ENCODE assay signal across 23 mouse cellular contexts in genomic region chr8:46550058-46550457, GRCm38 (mm10). TPM values are rescaled to one million over a fixed set of nuclear protein-coding genes. Genes with fewer than 3 reads are reported as not detected.
A peak's percentile ranks its signal among the peaks of the same experiment; 100 is the strongest.
DNase-seq lines count a peak whose midpoint lies in the region; ATAC-seq and TF ChIP-seq lines count a peak whose summit lies in the region.
"Had no signal": no experiment of that assay in that cellular context is flagged by ENCODE, and none has a peak within 500 bp of the region (broad histone marks: within the 10 kb centered on the region; RNA-seq: fewer than 3 reads in every experiment).

No protein-coding gene starts in this region.

- no peak overlapping the region for H3K4me3 ChIP-seq in thymus, adult 2 months (ENCODE audit: control insufficient read depth, insufficient read depth, low read length)
- H3K4me3 ChIP-seq: embryonic facial prominence, embryonic 13.5 days; forebrain, embryonic 12.5 days; heart, embryonic 15.5 days; intestine, embryonic 15.5 days; kidney, embryonic 15.5 days; left cerebral cortex, adult 2 months; midbrain, embryonic 15.5 days had no signal

- H3K27ac ChIP-seq in thymus, adult 2 months (ENCODE audit: control insufficient read depth, insufficient read depth, low read length): no peak overlapping the region
- H3K27ac ChIP-seq: embryonic facial prominence, embryonic 13.5 days; forebrain, embryonic 12.5 days; heart, embryonic 15.5 days; hindbrain, embryonic 14.5 days; intestine, embryonic 15.5 days; kidney, embryonic 15.5 days; left cerebral cortex, adult 2 months; macrophage; midbrain, embryonic 15.5 days had no signal

- WGBS in thymus, adult 2 months: 71% methylated on average over 8 of the region's 8 CpGs

- intact Hi-C loops in heart, postnatal 14 days (cut with DNase I): no loop called here

- peak; percentile 83 for DNase-seq in A20 (ENCODE audit: low read depth, low spot score)
- DNase-seq in CD4-positive helper T cell, adult 2 months (ENCODE audit: low read depth, low spot score): peak; percentile 83
- peak; percentile 73 for DNase-seq in naive thymus-derived CD4-positive, alpha-beta T cell, adult 2 months (ENCODE audit: low read depth)
- no peak for DNase-seq in heart, postnatal 14 days
- DNase-seq in thymus, adult 2 months: no peak
- no peak for DNase-seq in frontal cortex, postnatal 14 days (ENCODE audit: low spot score in 2 of 2)
- DNase-seq: adrenal gland, postnatal 25 days; cerebellum, adult 8-10 months; cerebellum, postnatal 36 days; embryo, embryonic 11 days; heart, postnatal 4 days; right cerebral cortex, adult 18-20 months; right cerebral cortex, postnatal 4 days had no signal

- no peak for TF ChIP-seq POLR2A in thymus, adult 2 months (IDR thresholded peaks at IDR 0.05; ENCODE audit: control insufficient read depth, extremely low read depth, insufficient read depth, low read length, poor library complexity)

- no peaks in the 10 kb centered on the region; the same call in 1 of the 2 replicates for H3K27me3 ChIP-seq in thymus, adult 2 months (ENCODE audit: control insufficient read depth, insufficient read depth, low read length)
- H3K27me3 ChIP-seq: embryonic facial prominence, embryonic 13.5 days; heart, embryonic 15.5 days; intestine, embryonic 15.5 days; kidney, embryonic 15.5 days; midbrain, embryonic 15.5 days had no signal

- H3K36me3 ChIP-seq in thymus, adult 2 months (ENCODE audit: control insufficient read depth, insufficient read depth, low read length): no peaks in the 10 kb centered on the region
- H3K36me3 ChIP-seq: forebrain, embryonic 12.5 days; heart, embryonic 15.5 days; intestine, embryonic 15.5 days; midbrain, embryonic 15.5 days had no signal

- ATAC-seq in activated CD4-positive, CD25-positive, alpha-beta regulatory T cell, adult 4 months: peak; percentile 47
- ATAC-seq: intestine, embryonic 15.5 days; midbrain, embryonic 15.5 days had no signal

- H3K4me1 ChIP-seq in thymus, adult 2 months (replicated peaks; ENCODE audit: control insufficient read depth, insufficient read depth, low read length): 0 out of 2 replicates have a peak, but pooled peaks cover 5% of the 10 kb centered on the region

- no peak for TF ChIP-seq CTCF in thymus, adult 2 months (IDR thresholded peaks at IDR 0.05; ENCODE audit: borderline replicate concordance, control insufficient read depth, extremely low read depth, insufficient read depth, low read length, poor library complexity)

RNA-seq across cellular contexts. Expression of gene Cenpu, which starts 1.8 kb away (rescaled TPM):
- 10 to 100 TPM; 11.2 to 12.4 TPM for polyA plus RNA-seq in activated CD4-positive, CD25-positive, alpha-beta regulatory T cell, adult 4 months (2017; shearing (Covaris generic))
- 1 to 10 TPM; 1.3 to 1.4 TPM for total RNA-seq in heart, postnatal 14 days (2021)
- polyA plus RNA-seq in thymus, adult 2 months (2012; rRNA removed): 4.6 and 5.1 TPM in 2 replicates

Comparison
In these comparisons a context has a peak if more than half of its experiments do, and no peak if none do; other contexts are left out.
1. DNase-seq: peak in A20 (single experiment), CD4-positive helper T cell, adult 2 months (single experiment) and naive thymus-derived CD4-positive, alpha-beta T cell, adult 2 months (single experiment); none in heart, postnatal 14 days (0 of 2), thymus, adult 2 months (single experiment) and frontal cortex, postnatal 14 days (0 of 2).